Mouse (Mus musculus) liver, embryonic 14.5 days (tissue): ENCODE measurements around the gene Dkkl1. TPM values are rescaled to one million over a fixed set of nuclear protein-coding genes. Genes with fewer than 3 reads are reported as not detected.

Source experiments
- ATAC-seq: fragments of 200-750 bp; cut with Nextera tagmentation; 2 replicates; pipeline ENCODE4 v1.8.0; 2017; ENCODE audit warnings: moderate number of reproducible peaks, mild to moderate bottlenecking, moderate library complexity; ENCODE audit not compliant: insufficient read depth
- DNase-seq, 3 experiments: peaks; one replicate each; pipeline ENCODE4 v3.0.0-alpha.2; 2012 to 2013; ENCODE audit warnings: low read depth in 3 of 3, low spot score in 3 of 3
- H3K27ac ChIP-seq: fragments of 300-500 bp; sonication (generic); 2 replicates; pipeline ENCODE4 v1.5.1; 2014; ENCODE audit warnings: moderate library complexity, mild to moderate bottlenecking, control low read depth, inconsistent platforms
- H3K27me3 ChIP-seq: fragments of 300-500 bp; sonication (generic); 2 replicates; pipeline ENCODE4 v1.6.1; 2014; ENCODE audit warnings: mild to moderate bottlenecking, low read length, moderate library complexity; ENCODE audit not compliant: control insufficient read depth, insufficient read depth
- H3K36me3 ChIP-seq: fragments of 300-500 bp; sonication (generic); replicated peaks from 2 replicates; pipeline ENCODE4 v1.6.1; 2014; ENCODE audit warnings: low read depth; ENCODE audit not compliant: control insufficient read depth, insufficient read depth
- H3K4me1 ChIP-seq, 2 experiments: fragments of 200-500 bp in 1 of 2; fragments of 300-500 bp in 1 of 2; sonication (generic) in 1 of 2; replicated peaks; 2 replicates each; pipeline ENCODE4 v1.6.1; 2012 to 2014; ENCODE audit warnings: antibody characterized with exemption in 1 of 2, inconsistent platforms in 1 of 2, low read length in 1 of 2; ENCODE audit not compliant: control insufficient read depth in 2 of 2, insufficient read depth in 2 of 2
- H3K4me2 ChIP-seq: fragments of 300-500 bp; sonication (generic); 2 replicates; pipeline ENCODE4 v1.6.1; 2014; ENCODE audit warnings: low read depth, mild to moderate bottlenecking, control low read depth, moderate library complexity
- H3K4me3 ChIP-seq, 2 experiments: fragments of 200-500 bp in 1 of 2; fragments of 300-500 bp in 1 of 2; sonication (generic) in 1 of 2; 2 replicates each; pipeline ENCODE4 v1.5.1; 2012 to 2014; ENCODE audit warnings: low read depth in 2 of 2, low read length in 2 of 2, mild to moderate bottlenecking in 2 of 2, control low read depth in 1 of 2, inconsistent platforms in 1 of 2, moderate library complexity in 1 of 2; ENCODE audit not compliant: insufficient read depth in 1 of 2
- H3K9ac ChIP-seq: fragments of 300-500 bp; sonication (generic); replicated peaks from 2 replicates; pipeline ENCODE4 v1.6.1; 2014; ENCODE audit warnings: mild to moderate bottlenecking, control low read depth, moderate library complexity
- H3K9me3 ChIP-seq: fragments of 300-500 bp; sonication (generic); 2 replicates; pipeline ENCODE4 v1.6.1; 2016; ENCODE audit warnings: low read length, mixed read lengths; ENCODE audit not compliant: control insufficient read depth
- CTCF ChIP-seq: IDR thresholded peaks from 2 replicates; pipeline ENCODE4 v1.5.1; 2016; ENCODE audit warnings: antibody characterized with exemption, low read depth, control low read depth
- EP300 ChIP-seq: IDR thresholded peaks from 2 replicates; pipeline ENCODE4 v1.6.1; 2016; ENCODE audit warnings: antibody characterized with exemption, low read depth
- WGBS: fragments of 180-500 bp; shearing (Covaris S2); extraction: QIAGEN DNeasy Blood & Tissue Kit; methylation state at CpG from one replicate; pipeline ENCODE4 v1.1.7; 2014; ENCODE audit not compliant: insufficient replicate concordance; 5-methylcytosine and 5-hydroxymethylcytosine counted together
- polyA plus RNA-seq, 2 experiments: library from polyadenylated mRNA; depleted of rRNA in 1 of 2; stranded (reverse) in 1 of 2; unstranded in 1 of 2; fragments of >200 nt; fragmentation: Nextera tagmentation in 1 of 2; extraction: Ambion mirVana in 1 of 2; gene quantifications; 2 replicates each; pipeline versions ENCODE4 v1.2.1 to v1.2.3; 2012 to 2014

Gene Dkkl1
- polyA plus RNA-seq, 2 experiments: 1.1 to 2.1 TPM

DNA sequence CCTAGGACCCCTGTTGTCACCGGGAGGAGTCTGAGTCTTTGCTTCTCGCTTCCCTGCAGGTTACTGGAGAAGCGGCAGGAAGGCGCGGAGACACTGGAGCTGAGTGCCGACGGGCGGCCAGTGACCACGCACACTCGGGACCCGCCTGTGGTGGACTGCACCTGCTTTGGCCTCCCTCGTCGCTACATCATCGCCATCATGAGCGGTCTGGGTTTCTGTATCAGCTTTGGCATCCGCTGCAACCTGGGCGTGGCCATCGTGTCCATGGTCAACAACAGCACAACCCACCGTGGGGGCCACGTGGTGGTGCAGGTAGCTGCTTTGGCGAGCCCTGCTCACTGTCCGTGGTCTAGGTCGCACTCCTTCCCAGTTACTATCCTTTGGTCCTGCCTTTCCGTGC lies 43.3 kb downstream of the Dkkl1 start:
- Histone ChIP-seq H3K27ac (no peak overlapping the region), H3K9ac (no peak overlapping the region), H3K4me1 (no peaks in the 10 kb centered on the region), H3K4me3 (no peak overlapping the region), H3K9me3 (peaks cover 4% of the 10 kb centered on the region; the same call in 1 of the 2 replicates), H3K36me3 (no peaks in the 10 kb centered on the region), H3K27me3 (peaks cover 61% of the 10 kb centered on the region), H3K4me2 (no peak overlapping the region)
- DNase-seq (no peak), ATAC-seq (no peak)
- TF ChIP-seq CTCF (no peak), EP300 (no peak)
- WGBS: 5% methylated on average over 23 of the region's 24 CpGs

DNA sequence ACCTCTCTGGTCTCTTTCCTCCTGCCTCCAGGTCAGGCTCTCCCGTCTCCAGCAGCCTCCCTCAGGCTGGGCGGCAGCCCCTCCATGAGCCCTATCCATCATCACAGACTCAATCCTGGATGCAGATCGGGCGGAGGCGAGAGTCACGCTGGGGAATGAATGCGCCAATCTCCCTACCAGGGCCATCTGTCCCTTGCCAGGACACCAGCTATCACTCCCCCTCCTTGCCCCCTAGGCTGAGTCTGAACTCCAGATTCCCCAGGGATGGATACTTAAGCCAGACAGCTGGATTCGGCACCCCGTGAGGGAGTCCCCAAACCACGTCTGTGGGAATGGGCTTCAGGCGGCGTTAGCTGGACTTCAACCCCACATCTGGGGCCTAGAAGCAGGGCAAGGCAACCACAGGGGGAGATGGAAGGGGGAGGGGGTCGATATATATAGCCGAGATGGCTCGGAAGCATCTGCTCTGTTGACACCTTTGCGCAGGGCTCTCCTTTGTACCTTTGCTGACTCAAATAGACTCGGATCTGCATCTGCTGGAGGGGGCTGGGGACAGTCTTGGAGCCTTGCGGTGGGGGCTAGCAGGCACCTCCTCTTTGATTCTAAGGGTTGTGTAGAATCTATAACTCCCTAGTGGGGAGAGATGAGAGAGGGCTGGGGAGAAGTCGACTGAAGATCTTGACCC lies 44.0 kb downstream of the Dkkl1 start:
- Histone ChIP-seq H3K4me3 (no peak overlapping the region), H3K4me1 (no peaks in the 10 kb centered on the region), H3K27ac (no peak overlapping the region), H3K4me2 (no peak overlapping the region), H3K27me3 (peaks cover 68% of the 10 kb centered on the region), H3K9ac (no peak overlapping the region), H3K9me3 (peaks cover 4% of the 10 kb centered on the region; the same call in 1 of the 2 replicates), H3K36me3 (no peaks in the 10 kb centered on the region)
- 5% methylated on average over 19 of the region's 19 CpGs for WGBS
- no peak for DNase-seq
- no peak for ATAC-seq
- TF ChIP-seq CTCF (no peak), EP300 (no peak)

GRCm38 (mm10) chr7:45166950-45167401 lies 45.0 kb downstream of the Dkkl1 start:
- H3K27me3 ChIP-seq: peaks cover 75% of the 10 kb centered on the region
- 17% methylated on average over 10 of the region's 10 CpGs for WGBS

GRCm38 (mm10) chr7:45165701-45166100 lies 46.2 kb downstream of the Dkkl1 start:
- Histone ChIP-seq H3K4me2 (no peak overlapping the region), H3K9ac (no peak overlapping the region), H3K36me3 (no peaks in the 10 kb centered on the region), H3K4me3 (no peak overlapping the region), H3K9me3 (peaks cover 4% of the 10 kb centered on the region; the same call in 1 of the 2 replicates), H3K27me3 (peaks cover 72% of the 10 kb centered on the region), H3K27ac (no peak overlapping the region), H3K4me1 (peaks cover 2 to 3% of the 10 kb centered on the region in 2 experiments; a peak in 1 of 4 replicates)
- 43% methylated on average over 11 of the region's 11 CpGs for WGBS
- ATAC-seq (no peak), DNase-seq (no peak)
- TF ChIP-seq CTCF (no peak), EP300 (no peak)

More at GRCm38 (mm10) chr7:45166950-45167401, 45.0 kb downstream of the Dkkl1 start:
- Histone ChIP-seq H3K4me3 (no peak overlapping the region), H3K36me3 (no peaks in the 10 kb centered on the region), H3K4me1 (no peaks in the 10 kb centered on the region; a peak in 1 of 4 replicates), H3K27ac (no peak overlapping the region), H3K9me3 (peaks cover 4% of the 10 kb centered on the region; the same call in 1 of the 2 replicates), H3K9ac (no peak overlapping the region), H3K4me2 (no peak overlapping the region)
- ATAC-seq: no peak
- DNase-seq: no peak
- TF ChIP-seq CTCF (no peak), EP300 (no peak)

- no peak for DNase-seq
- peaks cover 2 to 3% of the 10 kb centered on the region in 2 experiments; a peak in 1 of 4 replicates for H3K4me1 ChIP-seq
- peaks cover 4% of the 10 kb centered on the region; the same call in 1 of the 2 replicates for H3K9me3 ChIP-seq
- H3K9ac ChIP-seq: no peak overlapping the region
- no peak overlapping the region for H3K4me2 ChIP-seq
- H3K27ac ChIP-seq: no peak overlapping the region
- no peak for TF ChIP-seq CTCF
- TF ChIP-seq EP300: no peak
- H3K27me3 ChIP-seq: peaks cover 72% of the 10 kb centered on the region
- 45% methylated on average over 5 of the region's 5 CpGs for WGBS
- no peak overlapping the region for H3K4me3 ChIP-seq
- no peaks in the 10 kb centered on the region for H3K36me3 ChIP-seq
- no peak for ATAC-seq
These were observed 47.1 kb downstream of the Dkkl1 start for GRCm38 (mm10) chr7:45164833-45165232.
